8 mouse cellular contexts compared by ENCODE assay signal in genomic region chr15:10486365-10486839, GRCm38 (mm10). TPM values are rescaled to one million over a fixed set of nuclear protein-coding genes. Genes with fewer than 3 reads are reported as not detected.
DNase-seq lines count a peak whose midpoint lies in the region; ATAC-seq and TF ChIP-seq lines count a peak whose summit lies in the region.

No protein-coding gene starts in this region.

- no peaks in the 10 kb centered on the region for H3K4me1 ChIP-seq in heart, embryonic 11.5 days (ENCODE audit: control insufficient read depth, insufficient read depth, low read length)
- peaks cover 12% of the 10 kb centered on the region; the same call in 1 of the 2 replicates for H3K4me1 ChIP-seq in forebrain, postnatal 0 days (ENCODE audit: insufficient read depth)

- no peak overlapping the region for H3K27ac ChIP-seq in heart, embryonic 11.5 days (ENCODE audit: low read depth, low read length)
- H3K27ac ChIP-seq in forebrain, postnatal 0 days (ENCODE audit: low read depth, low read length), result peak overlapping the region; percentile 87

- no peaks in the 10 kb centered on the region for H3K9me3 ChIP-seq in heart, embryonic 11.5 days (replicated peaks; ENCODE audit: control insufficient read depth, low read length)
- H3K9me3 ChIP-seq in forebrain, postnatal 0 days (ENCODE audit: low read length), result no peaks in the 10 kb centered on the region

- ATAC-seq in heart, embryonic 11.5 days (replicated peaks; ENCODE audit: insufficient number of reproducible peaks, low FRiP score, low TSS enrichment), result peak; percentile 15; the same call in 1 of the 2 replicates
- ATAC-seq in forebrain, postnatal 0 days, result peak; percentile 55
- peak; percentile 24 for ATAC-seq in megakaryocyte, adult 5-6 weeks (ENCODE audit: poor library complexity, severe bottlenecking)

- WGBS in heart, embryonic 11.5 days (ENCODE audit: insufficient replicate concordance), result 1% methylated on average over 18 of the region's 18 CpGs
- 1% methylated on average over 18 of the region's 18 CpGs for WGBS in forebrain, postnatal 0 days

- TF ChIP-seq CTCF in forebrain, postnatal 0 days (IDR thresholded peaks at IDR 0.05; ENCODE audit: low read depth), result no peak

- peak overlapping the region; percentile 76 for H3K4me3 ChIP-seq in heart, embryonic 11.5 days (ENCODE audit: low read depth, low read length)
- H3K4me3 ChIP-seq in forebrain, postnatal 0 days (ENCODE audit: low read depth, low read length), result peak overlapping the region; percentile 90

- peak overlapping the region; percentile 64 for H3K4me2 ChIP-seq in heart, embryonic 11.5 days
- peak overlapping the region; percentile 71 for H3K4me2 ChIP-seq in forebrain, postnatal 0 days (ENCODE audit: low read depth)

- no peaks in the 10 kb centered on the region for H3K27me3 ChIP-seq in heart, embryonic 11.5 days (ENCODE audit: control insufficient read depth, insufficient read depth, low read length)
- H3K27me3 ChIP-seq in forebrain, postnatal 0 days (ENCODE audit: insufficient read depth, low read length), result no peaks in the 10 kb centered on the region

- no peak for DNase-seq in heart, adult 11 months
- peak; percentile 35 for DNase-seq in ES-CJ7 (ENCODE audit: low read depth, low spot score)
- no peak for DNase-seq in forebrain, postnatal 0 days
- DNase-seq in gastrocnemius, postnatal 14 days, result no peak
- no peak for DNase-seq in right cerebral cortex, adult 2 months (ENCODE audit: low spot score in 2 of 2)
- no peak for DNase-seq in spleen, postnatal 14 days (ENCODE audit: low spot score in 2 of 2)

- intact Hi-C loops in gastrocnemius, postnatal 14 days (cut with DNase I; ENCODE audit: low total_unique reads), result no loop called here

- H3K9ac ChIP-seq in heart, embryonic 11.5 days (ENCODE audit: low read depth, low read length), result peak overlapping the region; percentile 80
- peak overlapping the region; percentile 72 for H3K9ac ChIP-seq in forebrain, postnatal 0 days

- peaks cover 9% of the 10 kb centered on the region for H3K36me3 ChIP-seq in heart, embryonic 11.5 days (ENCODE audit: control insufficient read depth, insufficient read depth, low read length)
- peaks cover 8% of the 10 kb centered on the region for H3K36me3 ChIP-seq in forebrain, postnatal 0 days (ENCODE audit: insufficient read depth)

RNA-seq across cellular contexts. Expression of gene Rad1, which starts 0.6 kb away (rescaled TPM):
- polyA plus RNA-seq in heart, embryonic 11.5 days (2014; fragmentation: Nextera tagmentation; extraction: Ambion mirVana), result 19.6 and 20.1 TPM in 2 replicates
- 22.0 and 23.3 TPM in 2 replicates for total RNA-seq in forebrain, postnatal 0 days (2014; rRNA removed)
- 15.6 and 18.7 TPM in 2 replicates for polyA plus RNA-seq in forebrain, postnatal 0 days (2015; fragmentation: Nextera tagmentation; extraction: Ambion mirVana)
- 14.9 and 17.1 TPM in 2 replicates for total RNA-seq in megakaryocyte, adult 5-6 weeks (2015)
- 11.1 and 11.9 TPM in 2 replicates for total RNA-seq in megakaryocyte, adult 5-6 weeks (2017)
- total RNA-seq in gastrocnemius, postnatal 14 days (2021), result 1 to 10 TPM; 5.0 to 5.8 TPM

RNA-seq across cellular contexts. Expression of gene Brix1, which starts 0.7 kb away (rescaled TPM):
- polyA plus RNA-seq in heart, embryonic 11.5 days (2014; fragmentation: Nextera tagmentation; extraction: Ambion mirVana), result 86.9 and 92.6 TPM in 2 replicates
- total RNA-seq in forebrain, postnatal 0 days (2014; rRNA removed), result 9.5 and 9.9 TPM in 2 replicates
- 64.8 and 66.4 TPM in 2 replicates for polyA plus RNA-seq in forebrain, postnatal 0 days (2015; fragmentation: Nextera tagmentation; extraction: Ambion mirVana)
- total RNA-seq in megakaryocyte, adult 5-6 weeks (2015), result 34.3 and 49.4 TPM in 2 replicates
- total RNA-seq in megakaryocyte, adult 5-6 weeks (2017), result 15.1 and 15.9 TPM in 2 replicates
- total RNA-seq in gastrocnemius, postnatal 14 days (2021), result 10 to 100 TPM; 15.6 to 18.0 TPM

RNA-seq across cellular contexts. Expression of gene Dnajc21, which starts 16.1 kb away (rescaled TPM):
- polyA plus RNA-seq in heart, embryonic 11.5 days (2014; fragmentation: Nextera tagmentation; extraction: Ambion mirVana), result 11.8 and 13.4 TPM in 2 replicates
- 10.5 and 13.8 TPM in 2 replicates for total RNA-seq in forebrain, postnatal 0 days (2014; rRNA removed)
- polyA plus RNA-seq in forebrain, postnatal 0 days (2015; fragmentation: Nextera tagmentation; extraction: Ambion mirVana), result 8.1 and 10.3 TPM in 2 replicates
- 35.1 and 36.9 TPM in 2 replicates for total RNA-seq in megakaryocyte, adult 5-6 weeks (2015)
- total RNA-seq in megakaryocyte, adult 5-6 weeks (2017), result 37.5 and 42.2 TPM in 2 replicates
- total RNA-seq in gastrocnemius, postnatal 14 days (2021), result 10 to 100 TPM; 26.6 to 27.9 TPM
